Mouse (Mus musculus): ENCODE results near the gene Tubb2a. TPM values are rescaled to one million over a fixed set of nuclear protein-coding genes. Genes with fewer than 3 reads are reported as not detected.

Gene Tubb2a
- polyA plus RNA-seq, 1 experiment = 1,313 TPM

GRCm38 (mm10) chr13:34111878-34112277 is 34.1 kb upstream of the Tubb2a start:
- H3K4me3 ChIP-seq (ENCODE audit: insufficient read depth, low read length) = no peak overlapping the region
- no peaks in the 10 kb centered on the region for H3K4me1 ChIP-seq (ENCODE audit: control insufficient read depth, insufficient read depth, low read length)
- TF ChIP-seq POLR2A (IDR thresholded peaks at IDR 0.05; ENCODE audit: extremely low read depth, insufficient read depth, low read length) (no peak), CTCF (IDR thresholded peaks at IDR 0.05; ENCODE audit: extremely low read depth, insufficient read depth, low read length) (no peak)
- no peak overlapping the region for H3K27ac ChIP-seq (ENCODE audit: insufficient read depth, low read length)

GRCm38 (mm10) chr13:34111019-34111418 is 33.2 kb upstream of the Tubb2a start:
- no peak overlapping the region for H3K27ac ChIP-seq (ENCODE audit: insufficient read depth, low read length)
- TF ChIP-seq CTCF (IDR thresholded peaks at IDR 0.05; ENCODE audit: extremely low read depth, insufficient read depth, low read length) = no peak
- TF ChIP-seq POLR2A (IDR thresholded peaks at IDR 0.05; ENCODE audit: extremely low read depth, insufficient read depth, low read length) = no peak

GRCm38 (mm10) chr13:34109677-34110058 is 31.9 kb upstream of the Tubb2a start:
- Histone ChIP-seq H3K4me3 (ENCODE audit: insufficient read depth, low read length) (no peak overlapping the region), H3K27ac (ENCODE audit: insufficient read depth, low read length) (no peak overlapping the region), H3K4me1 (ENCODE audit: control insufficient read depth, insufficient read depth, low read length) (no peaks in the 10 kb centered on the region)
- TF ChIP-seq POLR2A (IDR thresholded peaks at IDR 0.05; ENCODE audit: extremely low read depth, insufficient read depth, low read length) (no peak), CTCF (IDR thresholded peaks at IDR 0.05; ENCODE audit: extremely low read depth, insufficient read depth, low read length) (no peak)

More at GRCm38 (mm10) chr13:34111019-34111418, 33.2 kb upstream of the Tubb2a start:
- no peaks in the 10 kb centered on the region for H3K4me1 ChIP-seq (ENCODE audit: control insufficient read depth, insufficient read depth, low read length)
- no peak overlapping the region for H3K4me3 ChIP-seq (ENCODE audit: insufficient read depth, low read length)

DNA sequence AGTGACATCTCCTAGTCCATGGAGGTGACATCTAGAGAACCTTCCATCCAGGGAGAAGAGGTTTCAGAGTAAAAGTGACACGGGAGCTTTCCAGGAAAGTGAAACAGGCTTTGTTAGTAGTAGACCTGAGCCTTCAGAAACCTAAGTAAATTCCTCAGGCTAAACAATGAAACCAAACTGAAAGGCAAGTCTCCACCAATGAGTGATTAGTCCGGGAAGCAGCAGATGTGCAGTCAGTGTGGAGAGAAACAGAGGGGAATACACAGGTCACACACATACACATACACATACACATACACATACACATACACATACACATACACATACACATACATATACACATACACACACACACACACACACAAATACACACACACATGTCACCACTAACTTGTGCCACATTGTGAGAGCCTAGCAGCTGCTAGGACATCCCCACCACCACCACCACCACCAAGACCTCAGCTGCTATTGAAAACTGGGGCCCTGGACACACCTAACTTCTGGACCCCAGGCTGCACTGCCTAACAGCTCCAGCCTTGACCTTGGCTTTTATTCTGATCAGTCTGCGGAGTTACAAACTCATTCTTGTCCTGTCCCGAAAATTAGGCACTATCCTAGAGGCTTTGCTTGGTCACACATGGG is 31.3 kb upstream of the Tubb2a start:
- no peak overlapping the region for H3K27ac ChIP-seq (ENCODE audit: insufficient read depth, low read length)
- no peaks in the 10 kb centered on the region for H3K4me1 ChIP-seq (ENCODE audit: control insufficient read depth, insufficient read depth, low read length)
- TF ChIP-seq POLR2A (IDR thresholded peaks at IDR 0.05; ENCODE audit: extremely low read depth, insufficient read depth, low read length) = no peak
- no peak for TF ChIP-seq CTCF (IDR thresholded peaks at IDR 0.05; ENCODE audit: extremely low read depth, insufficient read depth, low read length)
- no peak overlapping the region for H3K4me3 ChIP-seq (ENCODE audit: insufficient read depth, low read length)

- TF ChIP-seq POLR2A (IDR thresholded peaks at IDR 0.05; ENCODE audit: extremely low read depth, insufficient read depth, low read length) (no peak), CTCF (IDR thresholded peaks at IDR 0.05; ENCODE audit: extremely low read depth, insufficient read depth, low read length) (no peak)
- Histone ChIP-seq H3K4me3 (ENCODE audit: insufficient read depth, low read length) (no peak overlapping the region), H3K27ac (ENCODE audit: insufficient read depth, low read length) (no peak overlapping the region), H3K4me1 (ENCODE audit: control insufficient read depth, insufficient read depth, low read length) (no peaks in the 10 kb centered on the region)
These were observed 29.2 kb upstream of the Tubb2a start for GRCm38 (mm10) chr13:34106999-34107398.

DNA sequence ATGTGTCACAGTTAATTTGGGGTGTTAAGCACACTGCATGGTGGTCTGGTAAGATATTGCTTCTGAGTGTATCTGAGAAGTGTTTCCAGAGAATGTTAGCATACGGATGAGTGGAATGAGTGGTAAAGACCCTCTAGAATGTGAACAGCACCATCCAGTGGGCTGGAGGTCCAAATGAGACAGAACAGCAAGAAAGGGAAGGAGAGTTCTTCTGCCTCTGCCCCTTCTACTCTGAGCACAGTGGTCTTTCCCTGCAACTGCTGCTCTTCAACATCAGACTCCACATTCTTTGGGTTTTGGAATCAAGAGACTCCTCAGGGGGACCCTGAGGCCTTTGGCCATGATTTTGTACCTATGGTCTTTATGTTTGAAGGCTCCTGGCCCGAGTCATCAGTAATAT is 28.4 kb upstream of the Tubb2a start:
- no peak overlapping the region for H3K4me3 ChIP-seq (ENCODE audit: insufficient read depth, low read length)
- no peak overlapping the region for H3K27ac ChIP-seq (ENCODE audit: insufficient read depth, low read length)
- TF ChIP-seq CTCF (IDR thresholded peaks at IDR 0.05; ENCODE audit: extremely low read depth, insufficient read depth, low read length) (no peak), POLR2A (IDR thresholded peaks at IDR 0.05; ENCODE audit: extremely low read depth, insufficient read depth, low read length) (no peak)
- H3K4me1 ChIP-seq (ENCODE audit: control insufficient read depth, insufficient read depth, low read length) = no peaks in the 10 kb centered on the region

- no peak overlapping the region for H3K27ac ChIP-seq (ENCODE audit: insufficient read depth, low read length)
- no peak for TF ChIP-seq CTCF (IDR thresholded peaks at IDR 0.05; ENCODE audit: extremely low read depth, insufficient read depth, low read length)
- TF ChIP-seq POLR2A (IDR thresholded peaks at IDR 0.05; ENCODE audit: extremely low read depth, insufficient read depth, low read length) = no peak
- no peak overlapping the region for H3K4me3 ChIP-seq (ENCODE audit: insufficient read depth, low read length)
- H3K4me1 ChIP-seq (ENCODE audit: control insufficient read depth, insufficient read depth, low read length) = no peaks in the 10 kb centered on the region
These were observed 27.6 kb upstream of the Tubb2a start for GRCm38 (mm10) chr13:34105364-34105763.

DNA sequence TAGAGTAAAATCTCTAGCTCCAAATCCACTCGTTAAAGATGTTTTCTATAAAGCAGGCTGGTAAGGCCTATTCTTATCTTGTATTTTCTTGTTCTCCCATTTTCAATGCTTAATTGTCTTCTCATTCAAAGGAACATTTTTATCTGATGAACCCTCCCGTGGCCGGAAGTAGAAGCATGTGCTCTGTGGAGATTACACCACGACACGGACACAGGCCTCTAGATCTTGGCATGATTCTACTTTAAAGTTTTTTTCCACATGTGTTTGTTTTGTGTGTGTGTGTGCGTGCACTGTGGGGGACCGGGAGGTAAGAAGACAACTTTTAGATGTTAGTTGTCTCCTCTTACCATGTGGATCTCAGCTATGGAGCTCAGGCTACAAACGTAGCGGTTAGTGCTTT is 24.1 kb upstream of the Tubb2a start:
- Histone ChIP-seq H3K27ac (ENCODE audit: insufficient read depth, low read length) (no peak overlapping the region), H3K4me3 (ENCODE audit: insufficient read depth, low read length) (no peak overlapping the region), H3K4me1 (ENCODE audit: control insufficient read depth, insufficient read depth, low read length) (peaks cover under 1% of the 10 kb centered on the region; the same call in 1 of the 2 replicates)
- TF ChIP-seq POLR2A (IDR thresholded peaks at IDR 0.05; ENCODE audit: extremely low read depth, insufficient read depth, low read length) (no peak), CTCF (IDR thresholded peaks at IDR 0.05; ENCODE audit: extremely low read depth, insufficient read depth, low read length) (no peak)

GRCm38 (mm10) chr13:34101247-34101646 is 23.4 kb upstream of the Tubb2a start:
- Histone ChIP-seq H3K4me1 (ENCODE audit: control insufficient read depth, insufficient read depth, low read length) (peaks cover 6% of the 10 kb centered on the region), H3K27ac (ENCODE audit: insufficient read depth, low read length) (no peak overlapping the region), H3K4me3 (ENCODE audit: insufficient read depth, low read length) (no peak overlapping the region)
- no peak for TF ChIP-seq POLR2A (IDR thresholded peaks at IDR 0.05; ENCODE audit: extremely low read depth, insufficient read depth, low read length)
- no peak for TF ChIP-seq CTCF (IDR thresholded peaks at IDR 0.05; ENCODE audit: extremely low read depth, insufficient read depth, low read length)

DNA sequence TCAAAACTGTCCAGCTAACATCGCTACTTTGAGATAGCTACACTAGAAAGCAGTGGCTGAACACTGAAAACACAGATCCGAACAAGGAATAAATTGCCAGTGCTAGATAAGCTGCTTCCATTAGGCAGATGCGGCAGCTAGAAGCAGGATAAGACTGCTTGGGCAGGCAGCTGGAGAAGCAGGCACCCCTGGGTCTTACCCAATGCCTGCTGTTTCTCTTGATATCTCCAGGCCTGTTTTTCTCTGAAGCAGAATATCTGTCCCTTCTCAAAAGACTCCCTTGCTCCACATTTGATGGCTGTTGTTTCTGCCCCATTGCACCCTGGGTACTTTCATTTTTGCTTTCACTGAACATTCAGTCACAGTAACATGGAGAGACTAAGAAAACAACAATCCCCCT is 22.9 kb upstream of the Tubb2a start:
- no peak for TF ChIP-seq CTCF (IDR thresholded peaks at IDR 0.05; ENCODE audit: extremely low read depth, insufficient read depth, low read length)
- H3K27ac ChIP-seq (ENCODE audit: insufficient read depth, low read length) = no peak overlapping the region
- H3K4me1 ChIP-seq (ENCODE audit: control insufficient read depth, insufficient read depth, low read length) = peaks cover 6% of the 10 kb centered on the region
- H3K4me3 ChIP-seq (ENCODE audit: insufficient read depth, low read length) = no peak overlapping the region
